Mouse (Mus musculus) testis, adult 2 months (tissue): ENCODE data around the gene Atg9b. TPM values are rescaled to one million over a fixed set of nuclear protein-coding genes. Genes with fewer than 3 reads are reported as not detected.

Source experiments
- H3K27ac ChIP-seq: fragments of 200-500 bp; 2 replicates; pipeline ENCODE4 v1.5.1; 2012; ENCODE audit warnings: low read depth, low read length; ENCODE audit not compliant: control insufficient read depth, insufficient read depth
- H3K27me3 ChIP-seq: fragments of 200-500 bp; 2 replicates; pipeline ENCODE4 v1.6.1; 2012; ENCODE audit warnings: mild to moderate bottlenecking, low read length, moderate library complexity; ENCODE audit not compliant: control insufficient read depth, insufficient read depth
- H3K36me3 ChIP-seq: fragments of 200-500 bp; 2 replicates; pipeline ENCODE4 v1.6.1; 2012; ENCODE audit warnings: mild to moderate bottlenecking, low read length; ENCODE audit not compliant: control insufficient read depth, insufficient read depth
- H3K4me1 ChIP-seq: fragments of 200-500 bp; 2 replicates; pipeline ENCODE4 v1.6.1; 2012; ENCODE audit warnings: low read length; ENCODE audit not compliant: control insufficient read depth, insufficient read depth
- H3K4me3 ChIP-seq: fragments of 200-500 bp; 2 replicates; pipeline ENCODE4 v1.5.1; 2012; ENCODE audit warnings: low read depth, mild to moderate bottlenecking, low read length, moderate library complexity, mixed read lengths; ENCODE audit not compliant: control insufficient read depth
- CTCF ChIP-seq: fragments of 200-500 bp; IDR thresholded peaks from 2 replicates; pipeline ENCODE4 v1.5.1; 2012; ENCODE audit warnings: low read depth, mild to moderate bottlenecking, inconsistent platforms, low read length, moderate library complexity; ENCODE audit not compliant: control insufficient read depth, insufficient read depth, insufficient replicate concordance
- POLR2A ChIP-seq: fragments of 200-500 bp; IDR thresholded peaks from 2 replicates; pipeline ENCODE4 v1.6.1; 2012; ENCODE audit warnings: low read depth, mild to moderate bottlenecking, inconsistent platforms, low read length, moderate library complexity; ENCODE audit not compliant: control insufficient read depth
- polyA plus RNA-seq: library from polyadenylated mRNA; depleted of rRNA; stranded (reverse); fragments of >200 nt; gene quantifications from 2 replicates; pipeline ENCODE4 v1.2.3, GENCODE M21; 2012

Atg9b gene
- polyA plus RNA-seq, 1 experiment, result 1.3 TPM

- H3K36me3 ChIP-seq, result no peaks in the 10 kb centered on the region
- H3K27ac ChIP-seq, result no peak overlapping the region
- H3K27me3 ChIP-seq, result no peaks in the 10 kb centered on the region
- H3K4me1 ChIP-seq, result peaks cover 11% of the 10 kb centered on the region
- TF ChIP-seq CTCF (no peak), POLR2A (no peak)
- no peak overlapping the region for H3K4me3 ChIP-seq
These were observed 12.4 kb downstream of the Atg9b start for GRCm38 (mm10) chr5:24379501-24379900.

DNA sequence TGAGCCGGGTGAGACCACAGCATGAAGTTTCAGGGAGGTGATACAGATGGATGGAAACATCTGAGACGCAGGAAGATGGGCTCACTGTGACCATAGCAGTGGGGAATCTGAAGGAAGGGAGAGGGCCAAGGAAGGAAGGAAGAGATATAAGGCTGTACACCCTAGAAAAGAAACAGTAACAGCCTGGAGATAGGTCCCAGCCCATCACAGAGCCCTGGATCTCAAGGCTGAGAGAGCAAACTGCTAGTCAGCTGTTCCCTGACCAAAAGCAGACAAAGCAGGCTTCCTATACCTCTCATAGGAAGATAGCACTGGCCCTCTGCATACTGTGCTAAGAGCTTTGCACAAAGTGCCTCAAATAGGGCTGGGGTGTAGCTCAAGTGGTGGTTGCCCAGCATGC is 13.2 kb downstream of the Atg9b start:
- H3K4me3 ChIP-seq, result no peak overlapping the region
- TF ChIP-seq CTCF (no peak), POLR2A (no peak)
- H3K27ac ChIP-seq, result no peak overlapping the region

GRCm38 (mm10) chr5:24374666-24375328 is 17.1 kb downstream of the Atg9b start:
- Histone ChIP-seq H3K27ac (no peak overlapping the region), H3K36me3 (no peaks in the 10 kb centered on the region), H3K4me1 (peaks cover 3% of the 10 kb centered on the region), H3K4me3 (no peak overlapping the region), H3K27me3 (no peaks in the 10 kb centered on the region)
- TF ChIP-seq CTCF (no peak), POLR2A (no peak)

More for the DNA sequence above, 13.2 kb downstream of the Atg9b start:
- Histone ChIP-seq H3K4me1 (peaks cover 11% of the 10 kb centered on the region), H3K27me3 (no peaks in the 10 kb centered on the region), H3K36me3 (no peaks in the 10 kb centered on the region)

GRCm38 (mm10) chr5:24374216-24374615 is 17.7 kb downstream of the Atg9b start:
- Histone ChIP-seq H3K4me3 (no peak overlapping the region), H3K36me3 (no peaks in the 10 kb centered on the region), H3K27me3 (no peaks in the 10 kb centered on the region), H3K4me1 (no peaks in the 10 kb centered on the region), H3K27ac (no peak overlapping the region)
- no peak for TF ChIP-seq POLR2A
- TF ChIP-seq CTCF, result no peak

GRCm38 (mm10) chr5:24373807-24374206 is 18.1 kb downstream of the Atg9b start:
- no peaks in the 10 kb centered on the region for H3K4me1 ChIP-seq
- TF ChIP-seq POLR2A (no peak), CTCF (no peak)
- no peaks in the 10 kb centered on the region for H3K36me3 ChIP-seq
- H3K27ac ChIP-seq, result no peak overlapping the region
- no peaks in the 10 kb centered on the region for H3K27me3 ChIP-seq
- no peak overlapping the region for H3K4me3 ChIP-seq

DNA sequence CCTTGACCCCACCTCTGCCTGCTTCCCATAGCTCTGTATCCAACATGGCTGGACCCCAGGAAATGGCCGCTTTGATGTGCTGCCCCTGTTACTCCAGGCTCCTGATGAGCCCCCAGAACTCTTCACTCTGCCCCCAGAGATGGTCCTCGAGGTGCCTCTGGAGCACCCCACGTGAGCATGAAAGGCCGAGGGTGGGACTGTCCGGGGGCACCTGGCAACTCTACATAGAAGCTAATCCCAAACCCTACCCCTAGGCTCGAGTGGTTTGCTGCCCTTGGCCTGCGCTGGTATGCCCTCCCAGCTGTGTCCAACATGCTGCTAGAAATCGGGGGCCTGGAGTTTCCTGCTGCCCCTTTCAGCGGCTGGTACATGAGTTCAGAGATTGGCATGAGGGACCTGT is 22.2 kb downstream of the Atg9b start:
- no peaks in the 10 kb centered on the region for H3K27me3 ChIP-seq
- no peaks in the 10 kb centered on the region for H3K36me3 ChIP-seq
- no peak overlapping the region for H3K4me3 ChIP-seq
- TF ChIP-seq POLR2A, result no peak
- no peak for TF ChIP-seq CTCF
- H3K27ac ChIP-seq, result no peak overlapping the region
- H3K4me1 ChIP-seq, result peaks cover 2% of the 10 kb centered on the region

GRCm38 (mm10) chr5:24366426-24366825 is 25.5 kb downstream of the Atg9b start:
- peaks cover 8% of the 10 kb centered on the region for H3K4me1 ChIP-seq
- H3K27me3 ChIP-seq, result no peaks in the 10 kb centered on the region
- H3K27ac ChIP-seq, result no peak overlapping the region
- H3K36me3 ChIP-seq, result no peaks in the 10 kb centered on the region
- TF ChIP-seq CTCF (no peak), POLR2A (no peak)
- H3K4me3 ChIP-seq, result peak overlapping the region; percentile 41
